Mouse (Mus musculus) CH12.LX (cell line): ENCODE measurements around the gene Il12rb1.

ENCODE experiments used
- CTCF ChIP-seq, 2 experiments: IDR thresholded peaks in 1 of 2; conservative IDR thresholded peaks in 1 of 2; 2 replicates each; pipeline ENCODE4 v1.5.1; 2011 to 2012; ENCODE audit warnings: low read depth in 2 of 2, low read length in 2 of 2, improper control_type of control experiment in 1 of 2, inconsistent platforms in 1 of 2, mild to moderate bottlenecking in 1 of 2, moderate library complexity in 1 of 2
- E2F4 ChIP-seq: IDR thresholded peaks from 2 replicates; pipeline ENCODE4 v1.6.1; 2011; ENCODE audit warnings: low read depth, low read length, improper control_type of control experiment; ENCODE audit not compliant: insufficient replicate concordance
- ELF1 ChIP-seq: IDR thresholded peaks from 2 replicates; pipeline ENCODE4 v1.6.1; 2014; ENCODE audit warnings: low read depth, mild to moderate bottlenecking, inconsistent platforms, low read length, improper control_type of control experiment
- MYC ChIP-seq: IDR thresholded peaks from 2 replicates; pipeline ENCODE4 v1.6.1; 2011; ENCODE audit warnings: low read depth, mild to moderate bottlenecking, improper control_type of control experiment, low read length
- POLR2A ChIP-seq: IDR thresholded peaks from 2 replicates; pipeline ENCODE4 v1.6.1; 2011; ENCODE audit warnings: low read depth, mild to moderate bottlenecking, improper control_type of control experiment, low read length

GRCm38 (mm10) chr8:70764676-70765075 lies 43.6 kb upstream of the Il12rb1 start:
- no peak for TF ChIP-seq MYC
- TF ChIP-seq POLR2A, result no peak
- no peak for TF ChIP-seq CTCF (conservative IDR thresholded peaks at IDR 0.05 in 1 of 2, IDR thresholded peaks at IDR 0.05 in 1 of 2; ENCODE audit: low read depth in 2 of 2, low read length in 2 of 2)
- TF ChIP-seq ELF1, result no peak
- no peak for TF ChIP-seq E2F4
